Comparison of ENCODE assay signal across 11 mouse cellular contexts in the genomic region with DNA sequence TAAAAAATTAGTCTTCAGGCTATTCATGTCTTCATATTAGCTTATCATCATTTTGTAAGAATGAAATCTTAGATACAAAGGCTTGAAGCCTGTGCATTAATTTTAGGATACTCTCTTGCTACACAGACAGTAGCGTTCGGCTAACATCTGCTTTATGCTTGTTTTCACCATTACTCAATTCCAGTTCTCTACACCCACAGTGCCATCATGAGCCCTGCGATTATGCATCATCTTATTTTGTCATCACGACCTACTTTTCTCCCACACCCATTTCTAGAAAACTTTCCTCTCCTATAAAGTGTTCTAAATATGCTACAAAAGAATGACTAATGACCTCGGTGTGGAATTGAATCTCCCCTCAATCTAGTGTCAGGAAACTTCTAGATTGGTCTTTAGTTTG.
A peak's percentile ranks its signal among the peaks of the same experiment; 100 is the strongest.
DNase-seq lines count a peak whose midpoint lies in the region.
"Had no signal": no experiment of that assay in that cellular context is flagged by ENCODE, and none has a peak within 500 bp of the region (broad histone marks: within the 10 kb centered on the region; RNA-seq: fewer than 3 reads in every experiment).

No protein-coding gene starts in this region.

- peak; percentile 4 for DNase-seq in layer of hippocampus, adult 9-11 months
- no peak for DNase-seq in layer of hippocampus, postnatal 25 days (ENCODE audit: extremely low spot score in 1 of 2, low spot score in 1 of 2)
- DNase-seq in right cerebral cortex, adult 18-20 months: peak; percentile 45
- DNase-seq in right cerebral cortex, postnatal 14 days: no peak
- DNase-seq in brain, adult 2 months (ENCODE audit: low read depth, low spot score): peak; percentile 71
- DNase-seq in spleen, postnatal 14 days (ENCODE audit: low spot score in 2 of 2): no peak
- DNase-seq: adrenal gland, adult 8-10 months; embryo, embryonic 11 days; gastrocnemius, postnatal 10 days; heart, adult 18-20 months; heart, postnatal 10 days had no signal

Comparison
In these comparisons a context has a peak if more than half of its experiments do, and no peak if none do; other contexts are left out.
1. DNase-seq: peak in layer of hippocampus, adult 9-11 months (single experiment), right cerebral cortex, adult 18-20 months (single experiment) and brain, adult 2 months (single experiment); none in layer of hippocampus, postnatal 25 days (0 of 2), right cerebral cortex, postnatal 14 days (single experiment) and spleen, postnatal 14 days (0 of 2).